In the genomic region with DNA sequence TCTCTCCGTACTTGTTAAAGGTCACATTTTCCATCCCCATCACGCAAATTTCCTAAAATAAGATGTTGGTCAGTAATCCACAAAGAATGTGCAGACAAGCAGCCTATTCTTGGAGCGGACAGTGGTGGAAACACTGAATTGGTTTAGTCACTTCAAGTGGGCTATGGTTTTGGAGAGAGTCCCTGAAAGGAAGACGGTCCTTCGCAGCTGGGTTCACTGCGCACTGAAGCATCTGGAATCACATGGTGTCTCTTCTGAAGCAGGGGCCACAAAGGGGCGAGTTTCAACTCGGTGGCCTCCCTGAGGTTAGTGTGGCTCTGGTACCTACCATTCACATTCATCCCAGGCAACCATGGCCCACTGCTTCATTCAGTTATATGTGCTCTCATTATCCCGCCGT, we compare ENCODE assay signal across 16 mouse cellular contexts.
"Had no signal": no experiment of that assay in that cellular context is flagged by ENCODE, and none has a peak within 500 bp of the region (broad histone marks: within the 10 kb centered on the region; RNA-seq: fewer than 3 reads in every experiment).

No protein-coding gene starts in this region.

- DNase-seq: retina, postnatal 1 day; right cerebral cortex, adult 18-20 months; right cerebral cortex, postnatal 14 days; right cerebral cortex, postnatal 25 days; right cerebral cortex, postnatal 4 days; thymus, adult 18-20 months; thymus, adult 2 months; thymus, postnatal 14 days; thymus, postnatal 25 days; thymus, postnatal 36 days; thymus, postnatal 4 days had no signal

- H3K9me3 ChIP-seq: neural tube, embryonic 12.5 days; neural tube, embryonic 13.5 days; neural tube, embryonic 15.5 days; stomach, embryonic 15.5 days had no signal

- H3K36me3 ChIP-seq: neural tube, embryonic 15.5 days had no signal

- H3K4me3 ChIP-seq: neural tube, embryonic 12.5 days; neural tube, embryonic 13.5 days; neural tube, embryonic 15.5 days; stomach, embryonic 15.5 days had no signal

- H3K4me2 ChIP-seq: neural tube, embryonic 12.5 days; neural tube, embryonic 13.5 days; neural tube, embryonic 15.5 days; stomach, embryonic 15.5 days had no signal

- H3K27ac ChIP-seq: neural tube, embryonic 12.5 days; neural tube, embryonic 13.5 days; neural tube, embryonic 15.5 days; stomach, embryonic 15.5 days; stomach, postnatal 0 days had no signal

- H3K27me3 ChIP-seq: neural tube, embryonic 12.5 days; neural tube, embryonic 13.5 days; neural tube, embryonic 15.5 days; stomach, embryonic 15.5 days had no signal

- H3K4me1 ChIP-seq: stomach, embryonic 15.5 days had no signal

- H3K9ac ChIP-seq: neural tube, embryonic 12.5 days; neural tube, embryonic 13.5 days; neural tube, embryonic 15.5 days; stomach, embryonic 15.5 days had no signal
